Mouse (Mus musculus): ENCODE measurements at regions not wholly inside any gene's neighbourhood (a gene's known extent, or its start where the extent isn't known, plus 50 kb on each side); places are given as distances from the start of the nearest gene placed in this dataset.
"Not testable (repeated sequence)": the region's sequence is repeated elsewhere in the genome, so short reads cannot be mapped to it uniquely, and the experiment has no call there.

- DNase-seq (ENCODE audit: low spot score): peak; percentile 51
Measured at GRCm38 (mm10) chr14:104827404-104827803, 305.0 kb upstream of the Rnf219 start.

GRCm38 (mm10) chr14:104824926-104825325, 302.5 kb upstream of the Rnf219 start:
- DNase-seq (ENCODE audit: low spot score): peak; percentile 69

GRCm38 (mm10) chr14:104824224-104824623, 301.8 kb upstream of the Rnf219 start:
- no peak for DNase-seq (ENCODE audit: low spot score)

- no peak for DNase-seq (ENCODE audit: low spot score)
Measured at GRCm38 (mm10) chr14:104821903-104822573, 299.6 kb upstream of the Rnf219 start.

- no peak for DNase-seq (ENCODE audit: low spot score)
Measured at GRCm38 (mm10) chr14:104819106-104819505, 296.7 kb upstream of the Rnf219 start.

GRCm38 (mm10) chr14:104813977-104814584, 291.6 kb upstream of the Rnf219 start:
- DNase-seq (ENCODE audit: low spot score): peak; percentile 93

- DNase-seq (ENCODE audit: low spot score): no peak
Measured at GRCm38 (mm10) chr14:104812006-104812405, 289.6 kb upstream of the Rnf219 start.

- no peak for DNase-seq (ENCODE audit: low spot score)
Measured at GRCm38 (mm10) chr14:104805332-104805731, 282.9 kb upstream of the Rnf219 start.

- no peak for DNase-seq (ENCODE audit: low spot score)
Measured at GRCm38 (mm10) chr14:104796348-104796965, 274.0 kb upstream of the Rnf219 start.

GRCm38 (mm10) chr14:104789346-104789745, 266.9 kb upstream of the Rnf219 start:
- DNase-seq (ENCODE audit: low spot score): no peak

GRCm38 (mm10) chr14:104785066-104785465, 262.6 kb upstream of the Rnf219 start:
- peak; percentile 80 for DNase-seq (ENCODE audit: low spot score)

- DNase-seq (ENCODE audit: low spot score): peak; percentile 65
Measured at GRCm38 (mm10) chr14:104769938-104770337, 247.5 kb upstream of the Rnf219 start.

- DNase-seq (ENCODE audit: low spot score): no peak
Measured at GRCm38 (mm10) chr14:104734213-104734612, 211.8 kb upstream of the Rnf219 start.

- DNase-seq (ENCODE audit: low spot score): no peak
Measured at GRCm38 (mm10) chr14:104732036-104732435, 209.6 kb upstream of the Rnf219 start.

- no peak for DNase-seq (ENCODE audit: low spot score)
Measured at GRCm38 (mm10) chr14:104731319-104731995, 209.0 kb upstream of the Rnf219 start.

GRCm38 (mm10) chr14:104715651-104716050, 193.2 kb upstream of the Rnf219 start:
- DNase-seq (ENCODE audit: low spot score): not testable (repeated sequence)

- no peak for DNase-seq (ENCODE audit: low spot score)
Measured at GRCm38 (mm10) chr14:104702283-104702893, 179.9 kb upstream of the Rnf219 start.

GRCm38 (mm10) chr14:104698962-104699361, 176.5 kb upstream of the Rnf219 start:
- no peak for DNase-seq (ENCODE audit: low spot score)

GRCm38 (mm10) chr14:104695101-104695500, 172.7 kb upstream of the Rnf219 start:
- DNase-seq (ENCODE audit: low spot score): no peak

- no peak for DNase-seq (ENCODE audit: low spot score)
Measured at GRCm38 (mm10) chr14:104694174-104694803, 171.8 kb upstream of the Rnf219 start.

- no peak for DNase-seq (ENCODE audit: low spot score)
Measured at GRCm38 (mm10) chr14:104692616-104693015, 170.2 kb upstream of the Rnf219 start.

GRCm38 (mm10) chr14:104688440-104688839, 166.0 kb upstream of the Rnf219 start:
- no peak for DNase-seq (ENCODE audit: low spot score)
